Mouse (Mus musculus) lung, adult 2 months (tissue): ENCODE results near the gene Gna14. TPM values are rescaled to one million over a fixed set of nuclear protein-coding genes. Genes with fewer than 3 reads are reported as not detected.

Source experiments
- DNase-seq: peaks from one replicate; pipeline ENCODE4 v3.0.0; 2022
- H3K4me1 ChIP-seq: fragments of 200-500 bp; 2 replicates; pipeline ENCODE4 v1.6.1; 2011; ENCODE audit warnings: low read length; ENCODE audit not compliant: control insufficient read depth, insufficient read depth
- H3K4me3 ChIP-seq: fragments of 200-500 bp; replicated peaks from 2 replicates; pipeline ENCODE3; 2011; ENCODE audit warnings: low read depth, mild to moderate bottlenecking, control low read depth, low read length; ENCODE audit errors: extremely low read depth
- CTCF ChIP-seq: fragments of 200-500 bp; IDR thresholded peaks from 2 replicates; pipeline ENCODE4 v1.5.1; 2011; ENCODE audit warnings: mild to moderate bottlenecking, low read length, control low read depth; ENCODE audit not compliant: insufficient read depth
- POLR2A ChIP-seq: fragments of 200-500 bp; IDR thresholded peaks from 2 replicates; pipeline ENCODE4 v1.6.1; 2011; ENCODE audit warnings: low read depth, mild to moderate bottlenecking, control low read depth, low read length, borderline replicate concordance; ENCODE audit errors: extremely low read depth
- WGBS: fragments of 180-500 bp; shearing (Covaris S2); methylation state at CpG from one replicate; pipeline ENCODE4 v1.1.7; 2018; 5-methylcytosine and 5-hydroxymethylcytosine counted together
- polyA plus RNA-seq: library from polyadenylated mRNA; depleted of rRNA; stranded (reverse); fragments of >200 nt; gene quantifications from 2 replicates; pipeline ENCODE4 v1.2.3, GENCODE M21; 2012

Gene Gna14
- polyA plus RNA-seq, 1 experiment = 16.5 TPM

DNA sequence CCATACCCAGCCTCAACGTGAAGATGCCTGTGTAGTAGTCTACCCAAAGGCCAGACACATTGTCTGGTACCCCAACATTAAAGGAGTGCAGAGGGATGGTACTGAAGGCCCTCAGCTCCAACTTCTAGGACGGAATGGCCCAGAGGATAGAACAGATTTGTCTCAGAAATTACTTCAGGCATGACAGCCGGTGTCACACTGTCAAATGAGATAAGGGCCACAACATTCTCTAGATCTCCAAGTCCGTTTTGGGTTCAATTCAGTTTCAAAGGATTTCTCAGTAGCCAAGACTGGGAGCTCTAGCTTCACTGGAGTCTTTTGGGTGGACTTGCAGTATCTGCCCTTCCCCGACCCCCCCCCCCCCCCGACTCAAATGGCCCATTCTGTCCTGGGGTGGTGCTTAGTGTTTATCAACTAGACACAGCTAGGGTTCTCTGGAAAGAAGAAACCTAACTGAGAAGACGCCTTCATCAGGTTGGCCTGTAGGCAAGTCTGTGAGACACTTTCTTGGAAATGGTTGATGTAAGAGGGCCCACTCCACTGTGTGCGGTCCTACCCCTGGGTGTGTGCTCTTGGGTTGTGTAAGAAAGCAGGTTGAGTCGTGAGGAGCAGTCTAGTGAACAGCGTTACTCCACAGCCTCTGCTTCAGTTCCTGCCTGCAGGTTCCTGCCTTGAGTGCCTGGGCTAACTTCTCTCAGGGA lies 59.4 kb downstream of the Gna14 start:
- Histone ChIP-seq H3K4me3 (no peak overlapping the region), H3K4me1 (no peaks in the 10 kb centered on the region)
- TF ChIP-seq CTCF (no peak), POLR2A (no peak)
- DNase-seq = no peak
- 88% methylated on average over 10 of the region's 10 CpGs for WGBS

DNA sequence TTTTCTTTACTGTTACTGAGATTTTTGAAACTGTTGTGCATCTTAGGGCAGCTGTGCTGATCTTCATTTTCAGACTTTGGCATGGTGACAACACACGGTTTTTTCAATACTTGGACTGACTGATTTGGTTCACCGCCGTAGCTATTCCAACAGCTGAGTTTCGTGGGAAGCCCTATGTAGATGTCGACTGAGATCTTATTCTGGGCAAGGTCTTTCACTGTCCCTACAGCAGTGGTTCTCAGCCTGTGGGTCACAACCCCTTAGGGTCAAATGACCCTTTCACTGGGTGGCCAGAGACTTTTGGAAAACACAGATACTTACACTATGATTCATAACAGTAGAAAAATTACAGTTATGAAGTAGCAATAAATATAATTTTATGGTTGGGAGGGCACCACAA lies 60.5 kb downstream of the Gna14 start:
- no peak for TF ChIP-seq CTCF
- no peak for TF ChIP-seq POLR2A
- Histone ChIP-seq H3K4me1 (no peaks in the 10 kb centered on the region), H3K4me3 (no peak overlapping the region)
- 69% methylated on average over 5 of the region's 5 CpGs for WGBS
- DNase-seq = no peak

DNA sequence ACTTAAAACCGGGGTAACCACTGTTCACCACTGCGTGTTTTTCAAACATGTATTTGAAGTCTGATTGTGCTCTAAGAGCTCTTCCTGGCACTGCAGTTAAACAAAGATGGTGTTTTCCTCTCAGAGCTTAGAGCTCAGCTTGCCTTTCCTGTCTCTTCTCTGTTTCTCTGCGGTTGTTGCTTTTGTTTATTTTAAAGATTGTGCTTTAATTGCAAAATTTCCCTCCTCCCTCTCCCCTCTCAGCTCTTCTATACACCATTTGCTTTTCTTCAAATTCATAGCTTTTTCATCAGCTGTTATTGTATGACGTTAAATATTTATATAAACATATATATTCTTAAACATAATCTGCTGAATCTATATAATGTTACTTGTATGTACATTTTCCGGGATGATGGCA lies 66.5 kb downstream of the Gna14 start:
- TF ChIP-seq POLR2A (no peak), CTCF (no peak)
- 36% methylated on average over 5 of the region's 5 CpGs for WGBS
- DNase-seq = no peak
- no peak overlapping the region for H3K4me3 ChIP-seq
- peaks cover 6% of the 10 kb centered on the region; the same call in 1 of the 2 replicates for H3K4me1 ChIP-seq

- Histone ChIP-seq H3K4me1 (peaks cover 10% of the 10 kb centered on the region), H3K4me3 (no peak overlapping the region)
- no peak for TF ChIP-seq POLR2A
- TF ChIP-seq CTCF = no peak
- WGBS = 86% methylated on average over 6 of the region's 6 CpGs
- DNase-seq = no peak
Observed at GRCm38 (mm10) chr19:16506711-16507364, 71.3 kb downstream of the Gna14 start.

GRCm38 (mm10) chr19:16510343-16511080 lies 75.0 kb downstream of the Gna14 start:
- DNase-seq = no peak
- Histone ChIP-seq H3K4me3 (no peak overlapping the region), H3K4me1 (peaks cover 4% of the 10 kb centered on the region)
- TF ChIP-seq POLR2A = no peak
- no peak for TF ChIP-seq CTCF
- 73% methylated on average over 10 of the region's 10 CpGs for WGBS

GRCm38 (mm10) chr19:16511081-16511420 lies 75.5 kb downstream of the Gna14 start:
- Histone ChIP-seq H3K4me1 (peaks cover 4% of the 10 kb centered on the region), H3K4me3 (no peak overlapping the region)
- TF ChIP-seq CTCF (no peak), POLR2A (no peak)
- no peak for DNase-seq
- WGBS = 61% methylated on average over 2 of the region's 2 CpGs

DNA sequence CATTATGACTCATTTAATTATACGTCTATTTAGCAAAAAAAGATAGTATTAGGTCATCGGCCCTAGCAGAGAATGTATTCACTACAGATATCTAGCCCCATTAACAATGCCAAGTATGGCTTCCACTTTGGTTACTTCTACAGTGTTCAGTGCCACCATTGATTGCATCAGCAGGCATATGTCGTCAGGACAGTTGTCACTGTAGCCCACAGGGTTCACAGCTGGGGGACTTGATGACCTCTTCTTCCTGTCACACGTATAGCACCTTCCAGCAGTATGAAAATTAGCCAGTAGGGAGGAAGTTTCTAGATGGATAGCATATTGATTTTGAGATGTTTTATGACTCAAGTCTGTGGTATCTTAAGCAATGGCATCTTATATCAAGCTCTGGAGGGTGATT lies 78.6 kb downstream of the Gna14 start:
- peaks cover 4% of the 10 kb centered on the region for H3K4me1 ChIP-seq
- H3K4me3 ChIP-seq = no peak overlapping the region
- TF ChIP-seq POLR2A (no peak), CTCF (no peak)
- WGBS = 72% methylated on average over 4 of the region's 4 CpGs
- DNase-seq = no peak

DNA sequence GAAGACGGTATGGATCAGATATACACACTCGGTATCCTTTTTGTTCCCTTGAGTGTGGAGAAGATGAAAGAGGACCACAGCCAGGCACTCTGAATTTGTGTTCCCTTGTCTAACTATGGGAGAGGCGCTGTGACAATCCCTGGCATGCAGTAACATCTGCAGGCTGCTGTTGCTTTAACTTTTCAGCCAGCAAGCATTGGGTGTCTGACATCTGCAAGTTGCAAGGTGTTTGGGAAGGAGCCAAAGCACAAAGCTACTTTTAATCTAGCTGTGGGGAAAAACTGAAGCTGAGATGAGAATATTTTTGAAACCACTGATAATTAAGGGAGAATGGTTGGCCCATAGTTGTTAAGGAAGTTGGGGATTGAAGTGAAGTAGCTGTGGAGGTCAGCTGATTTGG lies 83.0 kb downstream of the Gna14 start:
- H3K4me1 ChIP-seq = no peaks in the 10 kb centered on the region; the same call in 1 of the 2 replicates
- TF ChIP-seq POLR2A (no peak), CTCF (no peak)
- H3K4me3 ChIP-seq = no peak overlapping the region
- 79% methylated on average over 3 of the region's 3 CpGs for WGBS
- no peak for DNase-seq

DNA sequence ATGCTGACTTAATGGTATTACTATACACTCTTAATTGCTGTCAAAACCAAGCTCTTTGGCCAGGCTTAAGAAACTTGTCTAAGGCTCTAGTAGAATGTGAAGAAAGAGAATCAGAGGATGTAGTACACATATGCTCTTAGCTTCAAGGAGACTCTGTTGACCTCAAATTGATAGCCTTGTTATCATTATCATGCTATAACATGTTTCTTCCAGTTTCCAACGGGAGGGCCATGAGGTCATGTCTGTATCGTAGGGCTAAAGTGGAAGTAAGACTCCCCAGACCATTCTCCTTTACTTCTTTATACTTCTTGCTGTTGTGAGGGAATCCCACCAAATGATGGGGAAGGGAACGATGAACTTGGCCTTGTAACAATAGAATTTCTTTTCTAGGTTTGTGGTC lies 85.0 kb downstream of the Gna14 start:
- TF ChIP-seq POLR2A (no peak), CTCF (no peak)
- no peak overlapping the region for H3K4me3 ChIP-seq
- WGBS = 81% methylated on average over 3 of the region's 3 CpGs
- DNase-seq = no peak
- no peaks in the 10 kb centered on the region for H3K4me1 ChIP-seq

- Histone ChIP-seq H3K4me1 (peaks cover 5% of the 10 kb centered on the region; the same call in 1 of the 2 replicates), H3K4me3 (no peak overlapping the region)
- TF ChIP-seq POLR2A (no peak), CTCF (no peak)
- no peak for DNase-seq
- WGBS = 68% methylated on average over 9 of the region's 9 CpGs
Observed at GRCm38 (mm10) chr19:16526302-16526880, 90.8 kb downstream of the Gna14 start.

DNA sequence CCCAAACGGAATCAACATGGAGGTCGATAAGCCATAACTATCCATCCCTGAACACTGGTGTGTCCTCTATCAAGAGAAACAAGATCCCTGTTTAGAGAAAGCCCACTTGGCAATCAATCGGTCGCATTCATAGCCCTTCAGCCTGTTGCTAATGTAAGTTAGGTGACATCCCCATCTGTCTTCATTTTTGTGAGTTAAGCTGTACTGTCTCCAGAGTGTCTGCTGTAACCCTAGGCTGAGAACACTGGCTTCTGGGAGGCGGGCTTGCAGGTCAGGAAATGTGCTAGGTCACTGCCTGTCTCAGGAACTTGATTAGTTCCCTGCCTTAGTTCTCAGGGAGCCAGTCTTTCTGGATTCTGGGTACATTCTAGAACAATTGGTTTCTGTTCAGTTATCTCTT lies 91.5 kb downstream of the Gna14 start:
- no peak for DNase-seq
- H3K4me3 ChIP-seq = no peak overlapping the region
- 66% methylated on average over 5 of the region's 5 CpGs for WGBS
- peaks cover 5% of the 10 kb centered on the region; the same call in 1 of the 2 replicates for H3K4me1 ChIP-seq
- no peak for TF ChIP-seq POLR2A
- no peak for TF ChIP-seq CTCF
